Mouse (Mus musculus) urinary bladder, postnatal 10 days (tissue): Measurements from ENCODE around the gene Cep170.

Source experiments
- DNase-seq: peaks from one replicate; pipeline ENCODE4 v3.0.0; 2022; ENCODE audit warnings: low spot score

Gene Cep170

GRCm38 (mm10) chr1:176732834-176733233 is 81.0 kb downstream of the Cep170 start:
- no peak for DNase-seq

- no peak for DNase-seq
Measured at GRCm38 (mm10) chr1:176730528-176730927, 83.3 kb downstream of the Cep170 start.

- DNase-seq, result no peak
Measured at GRCm38 (mm10) chr1:176727372-176727771, 86.5 kb downstream of the Cep170 start.

GRCm38 (mm10) chr1:176724771-176725170 is 89.1 kb downstream of the Cep170 start:
- no peak for DNase-seq

- no peak for DNase-seq
Measured at GRCm38 (mm10) chr1:176723858-176724713, 89.8 kb downstream of the Cep170 start.

- DNase-seq, result no peak
Measured at GRCm38 (mm10) chr1:176712436-176712835, 101.4 kb downstream of the Cep170 start.

- DNase-seq, result no peak
Measured at GRCm38 (mm10) chr1:176700226-176700625, 113.6 kb downstream of the Cep170 start.

GRCm38 (mm10) chr1:176699793-176700192 is 114.1 kb downstream of the Cep170 start:
- DNase-seq, result no peak

- no peak for DNase-seq
Measured at GRCm38 (mm10) chr1:176698647-176699046, 115.2 kb downstream of the Cep170 start.

GRCm38 (mm10) chr1:176697091-176697490 is 116.8 kb downstream of the Cep170 start:
- DNase-seq, result no peak

GRCm38 (mm10) chr1:176691101-176691500 is 122.8 kb downstream of the Cep170 start:
- DNase-seq, result no peak

GRCm38 (mm10) chr1:176688251-176688880 is 125.5 kb downstream of the Cep170 start:
- DNase-seq, result no peak
